Mouse (Mus musculus): ENCODE results near the gene Sh3bgr. TPM values are rescaled to one million over a fixed set of nuclear protein-coding genes. Genes with fewer than 3 reads are reported as not detected.

Gene Sh3bgr
- total and polyA plus RNA-seq, 3 experiments: 1.1 to 2.0 TPM; not detected in 1

DNA sequence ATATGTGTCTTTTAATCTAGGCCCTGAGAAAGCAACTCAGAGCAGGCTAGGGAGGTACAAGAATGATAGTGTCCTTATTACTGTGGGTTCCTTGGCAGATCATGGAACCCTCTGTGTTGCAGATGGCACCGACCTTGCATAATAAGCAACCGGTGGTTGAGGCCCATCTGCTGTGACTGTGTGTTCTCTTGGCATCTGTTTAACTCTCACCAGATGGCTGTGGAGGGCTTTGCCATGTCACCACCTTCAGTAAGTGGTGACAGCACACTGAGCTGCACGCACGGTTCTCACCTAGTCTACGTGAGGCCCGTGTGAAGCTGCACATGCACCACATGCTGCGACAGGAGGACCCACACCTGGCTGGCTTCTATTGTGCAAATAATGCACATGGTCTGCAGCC, 49.4 kb downstream of the Sh3bgr start:
- DNase-seq (ENCODE audit: low read depth, low spot score): no peak
- H3K79me2 ChIP-seq (ENCODE audit: control insufficient read depth, insufficient read depth, low read length, poor library complexity): no peaks in the 10 kb centered on the region
- TF ChIP-seq ETS1 (IDR thresholded peaks at IDR 0.05; ENCODE audit: low read depth, low read length): no peak
- TF ChIP-seq JUND (IDR thresholded peaks at IDR 0.05; ENCODE audit: low read depth, low read length): no peak
- no peak for TF ChIP-seq NRF1 (IDR thresholded peaks at IDR 0.05; ENCODE audit: insufficient read depth, low read depth, low read length, poor library complexity, severe bottlenecking)
- no peak for TF ChIP-seq MAFK (IDR thresholded peaks at IDR 0.05; ENCODE audit: borderline replicate concordance, low read depth, low read length)
- TF ChIP-seq TBP (IDR thresholded peaks at IDR 0.05; ENCODE audit: low read depth, low read length): no peak
- no peak for TF ChIP-seq POLR2AphosphoS5 (IDR thresholded peaks at IDR 0.05; ENCODE audit: borderline replicate concordance, low read depth, low read length)
- TF ChIP-seq HCFC1 (IDR thresholded peaks at IDR 0.05; ENCODE audit: low read depth, low read length): no peak
- no peak for TF ChIP-seq CHD2 (IDR thresholded peaks at IDR 0.05; ENCODE audit: low read length)
- TF ChIP-seq MEF2A (IDR thresholded peaks at IDR 0.05; ENCODE audit: extremely low read depth, insufficient replicate concordance, low read depth, low read length, poor library complexity, severe bottlenecking): no peak
- no peak for TF ChIP-seq USF2 (IDR thresholded peaks at IDR 0.05; ENCODE audit: borderline replicate concordance in 1 of 2, insufficient read depth in 1 of 2, low read depth in 1 of 2, low read length in 2 of 2)
- TF ChIP-seq TCF12 (IDR thresholded peaks at IDR 0.05; ENCODE audit: low read depth, low read length): no peak
- no peak for TF ChIP-seq ZMIZ1 (IDR thresholded peaks at IDR 0.05; ENCODE audit: low read depth, low read length)

GRCm38 (mm10) chr16:96252146-96252545, 51.9 kb downstream of the Sh3bgr start:
- Histone ChIP-seq H3K27me3 (ENCODE audit: control insufficient read depth in 1 of 2, insufficient read depth in 2 of 2, low read length in 2 of 2) (no peaks in the 10 kb centered on the region), H3K36me3 (ENCODE audit: control insufficient read depth in 1 of 2, insufficient read depth in 2 of 2, low read length in 2 of 2) (no peaks in the 10 kb centered on the region), H3K9me3 (replicated peaks; ENCODE audit: insufficient read depth, low read length) (no peaks in the 10 kb centered on the region), H3K9ac (ENCODE audit: control insufficient read depth, low read depth, low read length, poor library complexity, severe bottlenecking) (no peak overlapping the region), H3K79me2 (ENCODE audit: control insufficient read depth, insufficient read depth, low read length, poor library complexity) (no peaks in the 10 kb centered on the region), H3K27ac (ENCODE audit: control insufficient read depth, low read depth, low read length) (no peak overlapping the region), H3K4me1 (ENCODE audit: control insufficient read depth in 1 of 2, insufficient read depth in 2 of 2, low read length in 2 of 2) (no peaks in the 10 kb centered on the region), H3K4me3 (ENCODE audit: control insufficient read depth in 1 of 2, insufficient read depth in 1 of 2, low read depth in 2 of 2, low read length in 2 of 2) (no peak overlapping the region)
- DNase-seq (ENCODE audit: low read depth, low spot score): no peak
- TF ChIP-seq POLR2AphosphoS5 (IDR thresholded peaks at IDR 0.05; ENCODE audit: borderline replicate concordance, low read depth, low read length) (no peak), HCFC1 (IDR thresholded peaks at IDR 0.05; ENCODE audit: low read depth, low read length) (no peak), BHLHE40 (IDR thresholded peaks at IDR 0.05; ENCODE audit: borderline replicate concordance, low read depth, low read length) (no peak), CHD2 (IDR thresholded peaks at IDR 0.05; ENCODE audit: low read length) (no peak), MAFK (IDR thresholded peaks at IDR 0.05; ENCODE audit: borderline replicate concordance, low read depth, low read length) (no peak), GABPA (IDR thresholded peaks at IDR 0.05; ENCODE audit: low read depth, low read length) (no peak), USF1 (IDR thresholded peaks at IDR 0.05; ENCODE audit: low read depth, low read length) (no peak), MAZ (IDR thresholded peaks at IDR 0.05; ENCODE audit: low read depth, low read length) (no peak), MYC (IDR thresholded peaks at IDR 0.05; ENCODE audit: low read depth, low read length) (no peak), TCF12 (IDR thresholded peaks at IDR 0.05; ENCODE audit: low read depth, low read length) (no peak), USF2 (IDR thresholded peaks at IDR 0.05; ENCODE audit: borderline replicate concordance in 1 of 2, insufficient read depth in 1 of 2, low read depth in 1 of 2, low read length in 2 of 2) (no peak), EP300 (IDR thresholded peaks at IDR 0.05; ENCODE audit: low read depth in 1 of 2, low read length in 2 of 2) (no peak), TBP (IDR thresholded peaks at IDR 0.05; ENCODE audit: low read depth, low read length) (no peak), CHD1 (IDR thresholded peaks at IDR 0.05; ENCODE audit: low read depth, low read length) (no peak), KAT2A (conservative IDR thresholded peaks at IDR 0.05; ENCODE audit: low read depth, low read length) (no peak), JUND (IDR thresholded peaks at IDR 0.05; ENCODE audit: low read depth, low read length) (no peak), POLR2AphosphoS2 (IDR thresholded peaks at IDR 0.05; ENCODE audit: low read length) (no peak)

More for the DNA sequence above, 49.4 kb downstream of the Sh3bgr start:
- H3K9ac ChIP-seq (ENCODE audit: control insufficient read depth, low read depth, low read length, poor library complexity, severe bottlenecking): no peak overlapping the region
- no peak overlapping the region for H3K4me3 ChIP-seq (ENCODE audit: control insufficient read depth in 1 of 2, insufficient read depth in 1 of 2, low read depth in 2 of 2, low read length in 2 of 2)
- no peaks in the 10 kb centered on the region for H3K27me3 ChIP-seq (ENCODE audit: control insufficient read depth in 1 of 2, insufficient read depth in 2 of 2, low read length in 2 of 2)
- no peaks in the 10 kb centered on the region for H3K9me3 ChIP-seq (replicated peaks; ENCODE audit: insufficient read depth, low read length)
- H3K27ac ChIP-seq (ENCODE audit: control insufficient read depth, low read depth, low read length): no peak overlapping the region
- no peaks in the 10 kb centered on the region for H3K36me3 ChIP-seq (ENCODE audit: control insufficient read depth in 1 of 2, insufficient read depth in 2 of 2, low read length in 2 of 2)
- H3K4me1 ChIP-seq (ENCODE audit: control insufficient read depth in 1 of 2, insufficient read depth in 2 of 2, low read length in 2 of 2): no peaks in the 10 kb centered on the region

Data from MEL (cell line).